Mouse (Mus musculus): Measurements from ENCODE around the gene Dmgdh. TPM values are rescaled to one million over a fixed set of nuclear protein-coding genes. Genes with fewer than 3 reads are reported as not detected.
A peak's percentile ranks its signal among the peaks of the same experiment; 100 is the strongest.

Gene Dmgdh
- polyA plus RNA-seq, 1 experiment from 2014 or later = not detected

DNA sequence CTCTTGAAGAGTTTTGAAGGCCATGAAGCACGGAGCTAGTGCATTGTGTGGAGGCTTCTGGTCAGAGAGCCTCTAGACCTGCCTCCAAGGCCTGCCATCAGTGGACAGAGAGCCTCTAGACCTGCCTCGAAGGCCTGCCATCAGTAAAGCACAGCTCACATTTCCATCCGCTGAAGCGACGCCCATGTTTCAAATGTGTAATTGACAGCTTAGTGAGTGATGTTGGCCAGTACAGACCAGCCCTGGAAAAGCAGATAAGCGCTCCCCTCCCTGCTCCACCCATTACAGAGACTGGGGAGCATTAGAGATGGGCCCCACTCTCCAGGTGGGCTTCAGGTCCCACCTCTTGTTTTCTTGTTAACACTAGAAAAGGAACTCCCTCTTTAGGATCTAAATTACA, 83.3 kb downstream of the Dmgdh start:
- Histone ChIP-seq H3K4me1 (replicated peaks) (peaks cover 19% of the 10 kb centered on the region; the same call in 1 of the 2 replicates), H3K4me2 (no peak overlapping the region)
- 89% methylated on average over 6 of the region's 6 CpGs for WGBS

DNA sequence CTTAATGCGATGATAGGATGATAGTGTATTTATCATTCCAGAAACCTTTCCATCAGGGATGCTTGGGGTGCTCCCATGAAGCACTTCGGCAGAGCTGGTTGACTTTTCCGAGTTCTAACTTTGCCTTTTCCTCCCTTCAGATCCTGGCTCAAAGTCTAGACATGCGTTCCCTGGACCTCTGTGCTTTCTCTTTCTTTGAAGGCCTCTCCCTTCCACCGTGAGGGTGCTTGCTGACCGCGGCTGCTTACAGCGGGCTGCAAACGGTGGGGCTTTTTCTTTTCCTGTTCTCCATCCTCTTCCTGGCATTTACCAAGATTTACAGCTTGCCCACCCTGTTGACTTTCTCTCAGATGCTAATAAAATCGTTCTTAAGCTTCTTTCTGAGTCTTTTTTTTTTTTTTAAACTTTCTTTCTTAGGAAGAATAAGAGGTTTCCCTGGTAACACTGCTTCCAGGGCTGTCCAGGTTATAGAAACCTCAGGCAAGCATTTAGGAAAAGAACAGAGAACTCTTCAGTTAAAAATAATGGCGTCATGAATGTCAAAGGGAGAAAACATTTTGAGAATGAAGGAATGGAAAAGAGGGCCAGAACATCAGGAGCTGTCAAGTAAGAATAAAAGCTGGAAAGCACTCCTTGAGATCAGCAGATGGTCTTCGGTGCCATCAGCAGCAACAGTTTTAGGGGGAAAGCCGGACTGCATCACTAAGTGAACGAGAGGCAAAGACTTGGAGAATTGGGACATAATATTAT, 84.1 kb downstream of the Dmgdh start:
- Histone ChIP-seq H3K4me2 (no peak overlapping the region), H3K36me3 (no peaks in the 10 kb centered on the region), H3K4me1 (replicated peaks) (peaks cover 12% of the 10 kb centered on the region; the same call in 1 of the 2 replicates), H3K9me3 (no peaks in the 10 kb centered on the region), H3K27me3 (no peaks in the 10 kb centered on the region), H3K9ac (no peak overlapping the region), H3K4me3 (no peak overlapping the region), H3K27ac (replicated peaks) (no peak overlapping the region)
- 0 out of 2 replicates have a peak, but pooled peaks have one; percentile 42 for ATAC-seq (ENCODE audit: low read depth)
- 21% methylated on average over 14 of the region's 14 CpGs for WGBS

More for the DNA sequence above, 83.3 kb downstream of the Dmgdh start:
- no peaks in the 10 kb centered on the region for H3K36me3 ChIP-seq
- H3K4me3 ChIP-seq = no peak overlapping the region
- no peak overlapping the region for H3K9ac ChIP-seq
- H3K27me3 ChIP-seq = no peaks in the 10 kb centered on the region
- H3K9me3 ChIP-seq = no peaks in the 10 kb centered on the region
- no peak overlapping the region for H3K27ac ChIP-seq (replicated peaks)
- ATAC-seq (ENCODE audit: low read depth) = no peak

- Histone ChIP-seq H3K9ac (no peak overlapping the region), H3K27me3 (no peaks in the 10 kb centered on the region), H3K4me3 (no peak overlapping the region), H3K4me1 (replicated peaks) (peaks cover 11% of the 10 kb centered on the region; the same call in 1 of the 2 replicates), H3K27ac (replicated peaks) (no peak overlapping the region), H3K9me3 (no peaks in the 10 kb centered on the region), H3K4me2 (no peak overlapping the region), H3K36me3 (no peaks in the 10 kb centered on the region)
- WGBS = 90% methylated on average over 8 of the region's 8 CpGs
- no peak for ATAC-seq (ENCODE audit: low read depth)
Observed at GRCm38 (mm10) chr13:93761831-93762230, 87.6 kb downstream of the Dmgdh start.

- ATAC-seq (ENCODE audit: low read depth) = no peak
- Histone ChIP-seq H3K27ac (replicated peaks) (no peak overlapping the region), H3K9me3 (no peaks in the 10 kb centered on the region), H3K36me3 (no peaks in the 10 kb centered on the region), H3K4me3 (no peak overlapping the region), H3K4me1 (replicated peaks) (peaks cover 8% of the 10 kb centered on the region; the same call in 1 of the 2 replicates), H3K9ac (no peak overlapping the region), H3K27me3 (no peaks in the 10 kb centered on the region), H3K4me2 (no peak overlapping the region)
- WGBS = 90% methylated on average over 3 of the region's 3 CpGs
Observed at GRCm38 (mm10) chr13:93762879-93763278, 88.6 kb downstream of the Dmgdh start.

- Histone ChIP-seq H3K4me1 (replicated peaks) (no peaks in the 10 kb centered on the region), H3K4me2 (no peak overlapping the region), H3K36me3 (no peaks in the 10 kb centered on the region), H3K27me3 (no peaks in the 10 kb centered on the region), H3K4me3 (no peak overlapping the region), H3K9ac (no peak overlapping the region), H3K27ac (replicated peaks) (no peak overlapping the region), H3K9me3 (no peaks in the 10 kb centered on the region)
- no peak for ATAC-seq (ENCODE audit: low read depth)
- WGBS = 91% methylated on average over 13 of the region's 13 CpGs
Observed at GRCm38 (mm10) chr13:93764321-93764973, 90.2 kb downstream of the Dmgdh start.

DNA sequence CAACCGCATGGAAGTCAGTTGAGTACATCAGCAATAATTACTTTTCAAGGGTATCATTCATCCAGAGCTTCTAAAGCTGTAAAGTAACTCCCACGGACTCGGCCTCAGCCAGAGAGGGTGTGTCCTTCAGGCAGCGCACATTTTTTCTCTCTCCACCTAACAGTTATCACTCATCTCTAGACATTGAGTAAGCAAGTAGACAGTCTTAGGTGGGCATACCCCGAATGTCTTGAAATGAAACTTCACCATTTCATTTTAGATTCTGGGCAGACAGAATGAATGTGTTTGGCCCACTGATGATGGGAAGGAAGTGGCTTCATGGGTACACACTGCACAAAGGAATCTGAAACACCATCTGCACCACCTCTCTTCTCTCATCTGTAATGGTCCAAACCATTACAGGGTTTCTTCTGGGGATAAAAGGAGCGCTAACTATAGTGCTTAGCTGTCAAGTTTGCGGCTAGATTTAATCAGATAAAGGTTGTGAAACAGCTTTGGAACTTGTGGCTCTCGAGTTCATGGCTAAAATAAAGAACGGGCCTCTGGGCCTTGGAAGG, 96.9 kb downstream of the Dmgdh start:
- Histone ChIP-seq H3K4me1 (replicated peaks) (peaks cover 18% of the 10 kb centered on the region), H3K27me3 (0 out of 2 replicates have a peak, but pooled peaks cover 4% of the 10 kb centered on the region), H3K9ac (peak overlapping the region; percentile 79), H3K27ac (replicated peaks) (peak overlapping the region; percentile 91), H3K9me3 (no peaks in the 10 kb centered on the region), H3K36me3 (no peaks in the 10 kb centered on the region), H3K4me2 (peak overlapping the region; percentile 85), H3K4me3 (peak overlapping the region; percentile 65)
- 28% methylated on average over 9 of the region's 9 CpGs for WGBS
- peak; percentile 44 for ATAC-seq (ENCODE audit: low read depth)

- Histone ChIP-seq H3K36me3 (no peaks in the 10 kb centered on the region), H3K27me3 (0 out of 2 replicates have a peak, but pooled peaks cover 4% of the 10 kb centered on the region), H3K4me3 (peak within 1 kb of the TSS; percentile 65), H3K9ac (peak within 1 kb of the TSS; percentile 79), H3K9me3 (no peaks in the 10 kb centered on the region), H3K27ac (replicated peaks) (peak within 1 kb of the TSS; percentile 91), H3K4me1 (replicated peaks) (peaks cover 18% of the 10 kb centered on the region), H3K4me2 (peak within 1 kb of the TSS; percentile 85)
- under 1% methylated on average over 62 of the region's 66 CpGs for WGBS
- peak; percentile 96 for ATAC-seq (ENCODE audit: low read depth)
Observed at GRCm38 (mm10) chr13:93771588-93772278, 97.5 kb downstream of the Dmgdh start, which contains the start of gene Arsb. Gene Arsb, plus strand, starts transcription at chr13:93771630.

GRCm38 (mm10) chr13:93772279-93772636, 98.0 kb downstream of the Dmgdh start:
- Histone ChIP-seq H3K9me3 (no peaks in the 10 kb centered on the region), H3K36me3 (no peaks in the 10 kb centered on the region), H3K4me3 (peak overlapping the region; percentile 65), H3K4me1 (replicated peaks) (peaks cover 18% of the 10 kb centered on the region), H3K27me3 (0 out of 2 replicates have a peak, but pooled peaks cover 4% of the 10 kb centered on the region), H3K27ac (replicated peaks) (peak overlapping the region; percentile 91), H3K4me2 (peak overlapping the region; percentile 85), H3K9ac (peak overlapping the region; percentile 79)
- ATAC-seq (ENCODE audit: low read depth) = peak; percentile 54; the same call in 1 of the 2 replicates
- 34% methylated on average over 8 of the region's 8 CpGs for WGBS

DNA sequence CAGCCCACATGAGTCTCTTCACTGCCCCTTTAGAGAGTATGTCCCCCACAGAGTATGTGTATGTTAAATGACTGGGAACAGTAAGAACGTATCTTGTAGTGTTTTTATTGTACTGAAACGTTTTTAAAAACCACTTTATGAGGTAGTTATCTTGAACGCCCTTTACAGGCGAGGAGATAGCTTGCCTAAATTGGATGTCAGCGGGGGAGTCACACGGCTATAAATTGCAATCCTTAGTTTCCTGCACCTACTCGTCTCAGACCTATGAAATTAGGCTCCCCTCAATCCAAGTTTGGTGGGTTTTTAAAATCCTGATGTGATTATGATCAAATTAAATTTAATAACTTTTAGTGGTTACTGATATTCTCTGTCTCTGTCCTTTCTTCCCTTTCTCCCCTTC, 98.6 kb downstream of the Dmgdh start:
- Histone ChIP-seq H3K36me3 (no peaks in the 10 kb centered on the region), H3K27me3 (0 out of 2 replicates have a peak, but pooled peaks cover 4% of the 10 kb centered on the region), H3K9me3 (no peaks in the 10 kb centered on the region), H3K4me3 (peak overlapping the region; percentile 65), H3K4me2 (peak overlapping the region; percentile 85), H3K9ac (peak overlapping the region; percentile 79; the same call in 1 of the 2 replicates), H3K27ac (replicated peaks) (no peak overlapping the region), H3K4me1 (replicated peaks) (peaks cover 18% of the 10 kb centered on the region)
- no peak for ATAC-seq (ENCODE audit: low read depth)
- WGBS = 57% methylated on average over 7 of the region's 7 CpGs

DNA sequence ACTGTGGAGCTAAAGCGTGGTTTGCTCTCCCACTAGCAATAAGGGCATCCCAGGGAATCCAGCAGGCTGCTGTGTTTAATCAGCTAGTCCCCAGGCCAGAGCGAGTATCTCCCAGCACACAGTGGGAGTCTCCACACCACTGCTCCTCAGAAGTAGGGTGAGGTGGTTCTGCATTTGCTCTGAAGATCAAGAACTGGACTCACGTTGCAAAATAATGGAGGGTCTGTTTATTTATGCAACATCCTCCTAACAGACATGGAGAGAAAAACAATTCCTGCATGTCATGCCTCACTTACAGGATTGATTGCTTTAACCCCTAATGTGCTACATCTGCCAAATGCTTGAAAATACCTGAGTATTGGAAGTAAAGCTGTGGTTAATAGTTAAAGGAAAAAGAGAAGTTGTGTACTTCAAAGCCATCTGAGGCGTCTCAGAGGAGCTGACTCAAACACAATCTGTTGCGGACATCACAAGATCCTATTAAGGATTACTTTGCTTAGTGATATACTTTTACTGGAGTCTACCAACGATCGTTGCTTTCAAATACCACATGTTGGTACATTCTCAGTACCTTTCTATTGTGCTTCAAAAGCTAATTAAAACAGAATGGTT, 99.6 kb downstream of the Dmgdh start:
- H3K4me3 ChIP-seq = no peak overlapping the region
- H3K4me1 ChIP-seq (replicated peaks) = peaks cover 18% of the 10 kb centered on the region
- H3K27ac ChIP-seq (replicated peaks) = no peak overlapping the region
- no peaks in the 10 kb centered on the region for H3K9me3 ChIP-seq
- no peak overlapping the region for H3K4me2 ChIP-seq
- no peaks in the 10 kb centered on the region for H3K36me3 ChIP-seq
- WGBS = 67% methylated on average over 7 of the region's 7 CpGs
- ATAC-seq (ENCODE audit: low read depth) = no peak
- no peak overlapping the region for H3K9ac ChIP-seq
- 0 out of 2 replicates have a peak, but pooled peaks cover 4% of the 10 kb centered on the region for H3K27me3 ChIP-seq

DNA sequence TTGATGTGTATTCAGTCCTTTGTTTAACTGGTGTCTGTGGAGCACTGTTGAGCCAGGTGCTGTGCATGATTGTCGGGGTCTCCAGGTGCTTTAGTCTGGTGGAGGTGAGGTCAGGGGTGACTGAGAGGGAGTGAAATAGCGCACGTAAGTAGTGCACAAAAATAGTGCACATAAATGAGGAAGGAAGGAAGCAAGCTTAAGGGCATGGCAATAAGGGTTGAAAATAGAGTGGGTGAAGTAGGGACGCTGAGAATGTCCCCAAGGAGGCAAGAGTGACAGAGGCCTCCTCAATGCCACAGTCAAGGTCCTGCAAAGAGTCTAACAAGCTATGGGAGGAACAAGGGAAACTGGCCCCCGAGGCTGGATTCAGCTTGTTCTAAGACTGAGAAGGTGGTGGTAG, 108.6 kb downstream of the Dmgdh start:
- Histone ChIP-seq H3K9me3 (peaks cover 5% of the 10 kb centered on the region; the same call in 1 of the 2 replicates), H3K4me1 (replicated peaks) (peaks cover 4% of the 10 kb centered on the region), H3K27ac (replicated peaks) (no peak overlapping the region), H3K36me3 (no peaks in the 10 kb centered on the region), H3K4me2 (no peak overlapping the region), H3K4me3 (no peak overlapping the region), H3K27me3 (no peaks in the 10 kb centered on the region), H3K9ac (no peak overlapping the region)
- WGBS = 85% methylated on average over 5 of the region's 5 CpGs
- ATAC-seq (ENCODE audit: low read depth) = no peak

Measured in neural tube, embryonic 13.5 days (tissue).